Mouse (Mus musculus) lung, adult 2 months (tissue): ENCODE results near the gene Mslnl.
A peak's percentile ranks its signal among the peaks of the same experiment; 100 is the strongest.

Source experiments
- CTCF ChIP-seq: fragments of 200-500 bp; IDR thresholded peaks from 2 replicates; pipeline ENCODE4 v1.5.1; 2011; ENCODE audit warnings: mild to moderate bottlenecking, low read length, control low read depth; ENCODE audit not compliant: insufficient read depth
- POLR2A ChIP-seq: fragments of 200-500 bp; IDR thresholded peaks from 2 replicates; pipeline ENCODE4 v1.6.1; 2011; ENCODE audit warnings: low read depth, mild to moderate bottlenecking, control low read depth, low read length, borderline replicate concordance; ENCODE audit errors: extremely low read depth

DNA sequence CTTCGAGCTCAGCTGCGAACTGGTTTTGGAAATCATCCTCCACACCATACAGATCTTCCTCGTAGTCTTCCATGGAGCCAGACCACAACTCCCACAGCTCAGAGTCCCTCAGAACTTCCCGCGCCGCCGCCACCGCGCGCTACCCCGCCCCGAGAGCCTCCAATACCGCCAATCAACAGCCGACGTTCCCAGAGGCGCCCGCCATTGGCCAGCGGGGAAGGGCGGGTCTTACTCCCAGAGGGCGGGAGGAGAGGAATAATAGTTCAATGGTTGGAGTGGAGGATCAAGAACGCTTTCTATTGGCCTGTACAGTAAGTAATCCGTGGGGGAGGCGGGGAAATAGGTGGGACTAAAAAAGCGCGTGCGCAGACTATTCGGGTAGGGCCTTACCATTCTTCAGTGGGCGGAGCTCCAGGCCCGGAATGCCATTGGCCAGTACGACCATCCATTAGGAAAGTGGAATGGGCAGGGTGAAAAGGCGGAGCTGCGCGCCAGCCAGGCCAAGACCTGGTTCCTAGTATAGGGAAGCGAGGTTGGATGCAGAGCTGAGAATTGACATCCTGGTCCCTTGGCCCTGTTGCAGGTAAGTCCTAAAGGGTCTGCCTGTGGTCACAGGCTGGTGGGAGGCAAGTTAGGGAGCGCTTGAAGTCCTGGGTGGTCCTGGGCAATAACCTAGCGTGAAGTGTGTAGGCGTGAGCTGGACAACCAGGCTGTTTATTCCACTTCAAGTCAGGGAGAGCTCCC, 8.4 kb upstream of the Mslnl start, which contains the start of the genes Chtf18 and Rpusd1:
- no peak for TF ChIP-seq CTCF
- TF ChIP-seq POLR2A = peak; percentile 88; the same call in 1 of the 2 replicates
